Mouse (Mus musculus) CH12.LX (cell line): ENCODE results near the gene Doc2g.

Source experiments
- CHD2 ChIP-seq: IDR thresholded peaks from 2 replicates; pipeline ENCODE4 v1.6.1; 2011; ENCODE audit warnings: low read length, improper control_type of control experiment
- CTCF ChIP-seq, 2 experiments: IDR thresholded peaks in 1 of 2; conservative IDR thresholded peaks in 1 of 2; 2 replicates each; pipeline ENCODE4 v1.5.1; 2011 to 2012; ENCODE audit warnings: low read depth in 2 of 2, low read length in 2 of 2, improper control_type of control experiment in 1 of 2, inconsistent platforms in 1 of 2, mild to moderate bottlenecking in 1 of 2, moderate library complexity in 1 of 2
- IRF4 ChIP-seq: IDR thresholded peaks from 2 replicates; pipeline ENCODE4 v1.6.1; 2014; ENCODE audit warnings: low read depth, mild to moderate bottlenecking, inconsistent platforms, low read length, improper control_type of control experiment
- JUND ChIP-seq: conservative IDR thresholded peaks from 2 replicates; pipeline ENCODE4 v1.6.1; 2011; ENCODE audit warnings: low read depth, low read length, improper control_type of control experiment
- POLR2A ChIP-seq: IDR thresholded peaks from 2 replicates; pipeline ENCODE4 v1.6.1; 2011; ENCODE audit warnings: low read depth, mild to moderate bottlenecking, improper control_type of control experiment, low read length

- TF ChIP-seq CHD2: no peak
- no peak for TF ChIP-seq CTCF (conservative IDR thresholded peaks at IDR 0.05 in 1 of 2, IDR thresholded peaks at IDR 0.05 in 1 of 2; ENCODE audit: low read depth in 2 of 2, low read length in 2 of 2)
- no peak for TF ChIP-seq IRF4
- no peak for TF ChIP-seq JUND
- no peak for TF ChIP-seq POLR2A
Observed at GRCm38 (mm10) chr19:4005971-4006370, 2.9 kb downstream of the Doc2g start.
